Mouse (Mus musculus) kidney, adult 8-10 months (tissue): ENCODE data around the gene Syt14.
A peak's percentile ranks its signal among the peaks of the same experiment; 100 is the strongest.

Experiments used
- DNase-seq, 2 experiments: peaks; one replicate each; pipeline ENCODE4 v3.0.0; 2022

Syt14 gene

DNA sequence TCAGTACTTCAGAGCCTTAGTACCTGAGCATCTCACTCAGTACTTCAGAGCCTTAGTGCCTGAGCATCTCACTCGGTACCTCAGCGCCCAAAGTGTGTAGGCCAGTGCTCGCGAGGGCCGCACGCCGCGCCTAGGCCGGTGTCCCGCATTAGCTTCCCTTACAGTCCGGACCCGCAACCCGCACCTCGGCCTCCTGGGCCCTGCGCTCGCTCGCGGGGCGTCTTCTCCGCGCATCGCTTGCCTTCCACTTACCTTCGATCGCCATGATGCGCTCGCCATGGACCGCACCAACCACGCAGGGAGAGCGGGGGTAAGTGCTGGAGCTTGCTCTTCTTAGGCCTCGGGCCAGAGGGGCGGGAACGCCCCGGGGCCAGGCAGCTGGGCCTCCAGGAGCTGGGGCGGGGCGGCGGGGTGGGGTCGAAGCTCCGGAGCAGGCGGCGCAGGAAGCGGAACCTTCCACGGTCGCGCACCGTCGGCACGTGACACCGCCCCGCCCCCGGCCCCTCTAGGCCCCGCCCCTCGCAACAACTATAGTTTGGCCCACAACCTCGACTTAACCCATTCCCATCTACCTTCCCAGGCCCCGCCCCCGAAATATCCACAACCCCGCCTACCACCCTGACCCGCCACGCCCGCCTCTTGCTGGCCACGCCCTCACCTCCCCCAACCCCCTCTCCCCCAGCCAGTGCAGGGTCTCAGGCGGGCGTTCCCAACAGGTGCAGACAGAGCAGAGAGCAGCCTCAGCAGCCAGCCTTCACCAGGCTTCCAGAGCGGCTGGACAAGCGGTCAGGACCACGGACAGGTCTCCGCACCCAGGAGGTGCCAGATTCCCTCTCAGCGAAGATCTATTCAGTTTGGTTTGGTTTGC lies at the start of gene Syt14:
Syt14 (minus strand) TSS at position 405 of the 868 bp plus-strand sequence.
- peak; percentile 75 to 84 for DNase-seq

DNA sequence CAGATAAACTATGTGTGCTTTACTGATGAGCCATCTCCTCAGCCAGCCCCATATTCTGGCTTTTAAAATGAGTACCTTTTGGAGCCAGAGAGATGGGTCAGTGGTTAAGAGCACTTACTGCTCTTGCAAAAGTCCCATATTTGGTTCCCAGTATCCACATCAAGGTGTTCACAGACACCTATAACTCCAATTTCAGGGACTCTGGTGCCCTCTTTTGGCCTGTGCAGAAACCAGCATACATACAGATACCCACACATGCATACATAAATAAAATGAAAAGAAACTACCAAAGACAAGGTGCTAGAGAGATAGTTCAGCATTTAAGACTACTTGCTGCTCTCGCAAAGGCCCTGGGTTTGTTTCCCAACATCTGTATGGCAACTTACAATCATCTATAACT lies 48.4 kb upstream of the Syt14 start:
- DNase-seq = peak in 1 of 2 experiments; percentile 8

GRCm38 (mm10) chr1:193083051-193083450 lies 47.5 kb upstream of the Syt14 start:
- no peak for DNase-seq

DNA sequence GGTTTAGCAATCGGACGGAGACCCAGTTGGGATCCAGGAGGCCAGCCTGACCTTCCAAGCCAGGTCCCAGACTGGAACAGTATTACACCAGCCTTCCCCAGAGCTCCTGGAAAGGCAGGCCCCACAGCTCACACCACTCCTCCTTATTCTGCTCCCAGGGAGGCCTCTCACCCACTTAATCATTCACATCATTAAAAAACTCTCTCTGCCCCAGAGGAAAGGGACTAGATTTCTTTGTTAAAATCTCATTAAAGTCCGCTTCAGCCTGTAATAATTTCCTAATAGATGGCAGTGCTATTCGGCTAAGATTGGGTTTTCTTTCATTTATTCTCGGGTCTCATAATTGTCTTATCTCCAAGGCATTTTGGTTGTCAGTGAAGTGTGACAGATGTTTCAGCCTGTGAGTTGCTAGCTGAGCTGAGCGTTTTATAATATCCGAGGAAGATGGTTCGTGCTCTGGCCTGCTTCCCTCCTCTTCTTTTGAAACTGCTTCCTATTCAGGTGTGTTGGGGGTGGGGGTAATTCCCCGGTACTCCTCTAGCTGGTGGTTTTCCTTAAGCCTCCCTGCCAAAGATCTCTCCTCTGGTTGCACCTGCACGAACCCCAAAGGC lies 46.8 kb upstream of the Syt14 start:
- no peak for DNase-seq

GRCm38 (mm10) chr1:193062618-193063017 lies 27.0 kb upstream of the Syt14 start:
- DNase-seq = no peak

GRCm38 (mm10) chr1:193060167-193060566 lies 24.6 kb upstream of the Syt14 start:
- DNase-seq = no peak

- DNase-seq = no peak
Measured at GRCm38 (mm10) chr1:193059596-193059995, 24.0 kb upstream of the Syt14 start.

GRCm38 (mm10) chr1:193054401-193054800 lies 18.8 kb upstream of the Syt14 start:
- no peak for DNase-seq

DNA sequence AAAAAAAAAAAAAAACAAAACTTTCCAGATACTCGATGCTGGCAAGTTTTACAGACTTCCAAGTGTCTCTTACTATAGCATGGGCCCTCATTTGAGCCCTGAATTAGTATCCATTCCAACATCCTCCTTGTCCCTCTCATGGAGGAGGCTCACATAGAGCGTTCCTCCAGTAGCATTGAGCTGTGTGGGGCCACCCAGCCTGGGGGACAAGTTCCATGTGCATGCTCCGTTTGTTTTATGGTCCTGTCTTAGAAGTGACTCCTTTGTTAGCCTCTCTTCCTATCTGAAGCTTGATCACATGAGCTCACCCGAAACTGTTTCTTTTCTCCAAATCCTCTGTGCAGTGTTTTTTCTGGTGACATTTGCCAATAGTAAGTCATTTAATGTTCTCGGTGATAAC lies 17.5 kb upstream of the Syt14 start:
- no peak for DNase-seq

DNA sequence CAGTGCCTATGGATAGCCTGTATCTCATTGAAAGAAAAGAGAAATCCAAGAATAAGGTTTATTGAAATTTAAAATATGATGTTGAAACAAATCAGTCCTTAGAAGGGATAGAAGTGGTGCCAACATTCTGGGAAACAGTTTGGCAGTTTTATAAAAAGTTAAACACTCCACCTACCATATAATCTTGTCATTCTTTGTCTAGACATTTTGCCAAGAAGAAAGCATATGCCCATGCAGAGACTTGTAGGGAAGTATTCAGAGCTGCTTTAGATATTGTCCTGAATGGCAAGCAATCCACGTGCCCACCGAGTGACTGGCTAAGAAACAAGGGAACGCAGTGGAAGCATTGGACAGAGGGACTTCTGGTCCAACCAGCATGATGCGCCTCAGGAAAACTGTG lies 12.0 kb upstream of the Syt14 start:
- DNase-seq = no peak

- no peak for DNase-seq
Measured at GRCm38 (mm10) chr1:193042760-193043295, 7.3 kb upstream of the Syt14 start.

- DNase-seq = no peak
Measured at GRCm38 (mm10) chr1:193034951-193035370, 614 bp downstream of the Syt14 start.

GRCm38 (mm10) chr1:193024311-193024710 lies 11.3 kb downstream of the Syt14 start:
- peak in 1 of 2 experiments; percentile 34 for DNase-seq

DNA sequence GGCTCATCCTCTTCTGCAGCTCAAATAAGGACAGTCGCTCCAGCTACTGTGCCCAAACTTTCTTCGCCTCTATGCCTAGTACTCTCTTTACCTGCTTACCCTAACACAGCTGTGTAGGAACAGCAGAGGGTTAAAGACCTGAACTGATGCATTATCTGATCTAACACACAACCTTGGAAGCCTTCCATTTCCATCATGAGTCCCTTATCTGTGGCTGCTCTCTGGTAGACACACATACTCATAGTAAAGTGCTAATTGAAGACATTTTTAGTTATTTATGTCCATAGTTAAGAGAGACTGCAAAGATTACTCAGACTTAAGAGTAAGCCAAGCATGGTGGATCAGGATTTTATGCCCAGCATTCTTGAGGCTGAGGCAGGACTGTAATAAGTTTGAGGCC lies 23.2 kb downstream of the Syt14 start:
- no peak for DNase-seq

DNA sequence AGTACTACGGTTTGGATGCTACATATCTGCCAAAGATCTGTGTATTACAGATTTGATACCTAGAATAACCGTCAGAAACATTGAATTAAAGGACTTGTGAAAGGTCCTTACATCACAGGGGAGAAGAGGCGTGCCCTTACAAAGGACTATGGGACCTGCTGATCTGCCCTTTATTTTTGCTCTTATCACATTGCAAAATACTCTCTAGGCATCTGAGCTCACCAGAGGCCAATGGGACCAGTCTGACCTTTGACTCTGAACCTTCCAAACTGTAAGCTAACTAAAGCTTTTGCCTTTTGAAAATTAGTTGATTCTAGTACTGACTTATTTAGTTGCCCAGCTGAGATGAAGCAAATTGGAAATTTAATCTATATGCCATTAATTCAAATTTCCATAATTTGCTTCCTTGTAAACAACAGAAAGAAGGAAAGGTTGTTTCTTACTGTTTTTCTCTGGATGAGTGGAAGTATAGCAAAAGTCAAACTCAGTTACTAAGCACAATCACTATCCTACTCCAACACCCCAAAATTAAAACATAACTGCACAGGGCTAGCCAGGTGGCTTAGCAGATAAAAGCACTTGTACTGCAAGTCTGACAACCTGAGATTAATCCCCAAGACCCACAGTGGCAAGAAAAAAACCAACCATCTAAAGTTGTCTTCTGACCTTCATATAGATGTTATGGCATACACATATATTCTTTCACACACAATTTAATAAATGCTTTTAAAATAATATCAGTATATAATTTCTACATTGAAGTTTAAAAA lies 24.4 kb downstream of the Syt14 start:
- no peak for DNase-seq

DNA sequence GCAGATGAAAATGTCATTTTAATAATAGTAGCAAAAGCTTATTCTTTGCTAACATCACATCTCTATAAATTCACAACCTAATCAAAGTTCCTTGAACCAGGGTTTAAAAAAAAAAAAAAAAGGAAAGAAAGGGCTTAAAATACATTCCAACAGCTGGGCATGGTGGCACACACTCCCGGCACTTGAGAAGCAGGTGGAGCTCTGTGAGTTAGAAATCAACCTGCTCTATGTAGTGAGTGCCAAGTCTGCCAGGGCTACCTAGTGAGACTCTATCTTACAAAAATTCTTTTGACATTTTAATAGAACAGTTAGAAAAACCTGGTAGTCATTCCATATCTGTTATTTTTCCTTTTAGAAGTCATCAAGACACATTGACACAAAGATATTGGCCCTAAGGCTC lies 31.0 kb downstream of the Syt14 start:
- peak; percentile 11 to 12 for DNase-seq

DNA sequence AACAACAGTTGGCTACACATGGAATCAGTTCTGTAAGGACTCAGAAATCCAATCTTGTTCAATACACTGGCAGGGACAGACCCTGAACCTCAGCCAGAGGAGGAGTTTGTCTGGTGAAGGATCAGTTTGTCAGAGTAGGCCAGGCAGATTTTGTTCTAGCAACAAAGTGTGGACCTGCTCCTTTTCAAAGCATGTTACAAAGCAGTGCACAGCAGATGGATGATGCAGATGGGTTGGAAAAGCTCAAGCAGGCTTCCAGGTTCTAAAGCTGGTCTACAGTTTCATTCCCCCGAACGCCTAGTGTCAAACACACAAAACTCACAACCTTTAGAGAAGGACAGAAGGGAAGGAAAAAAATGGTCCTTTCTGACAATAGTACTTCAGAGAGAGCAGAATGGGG lies 31.6 kb downstream of the Syt14 start:
- DNase-seq = no peak

DNA sequence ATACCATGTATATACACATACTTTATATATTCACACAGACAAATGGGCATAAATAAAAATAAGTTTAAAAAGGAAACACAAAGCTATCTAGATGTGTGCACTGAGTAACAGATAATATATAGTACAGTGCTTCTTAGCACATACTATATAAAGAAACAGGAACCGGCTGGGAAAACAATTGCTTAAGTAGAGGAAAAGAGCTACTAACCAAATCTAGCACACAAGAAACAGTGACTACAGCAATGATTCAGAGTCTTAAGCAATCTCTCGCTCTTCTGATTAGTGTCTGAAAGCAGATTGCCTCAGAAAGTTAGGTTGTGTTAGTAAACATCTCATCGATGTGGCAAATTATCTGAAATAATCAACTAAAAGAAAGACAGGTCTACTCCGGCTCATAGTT lies 33.3 kb downstream of the Syt14 start:
- no peak for DNase-seq

GRCm38 (mm10) chr1:193001587-193001986 lies 34.0 kb downstream of the Syt14 start:
- no peak for DNase-seq

- no peak for DNase-seq
Measured at GRCm38 (mm10) chr1:193000908-193001307, 34.7 kb downstream of the Syt14 start.

DNA sequence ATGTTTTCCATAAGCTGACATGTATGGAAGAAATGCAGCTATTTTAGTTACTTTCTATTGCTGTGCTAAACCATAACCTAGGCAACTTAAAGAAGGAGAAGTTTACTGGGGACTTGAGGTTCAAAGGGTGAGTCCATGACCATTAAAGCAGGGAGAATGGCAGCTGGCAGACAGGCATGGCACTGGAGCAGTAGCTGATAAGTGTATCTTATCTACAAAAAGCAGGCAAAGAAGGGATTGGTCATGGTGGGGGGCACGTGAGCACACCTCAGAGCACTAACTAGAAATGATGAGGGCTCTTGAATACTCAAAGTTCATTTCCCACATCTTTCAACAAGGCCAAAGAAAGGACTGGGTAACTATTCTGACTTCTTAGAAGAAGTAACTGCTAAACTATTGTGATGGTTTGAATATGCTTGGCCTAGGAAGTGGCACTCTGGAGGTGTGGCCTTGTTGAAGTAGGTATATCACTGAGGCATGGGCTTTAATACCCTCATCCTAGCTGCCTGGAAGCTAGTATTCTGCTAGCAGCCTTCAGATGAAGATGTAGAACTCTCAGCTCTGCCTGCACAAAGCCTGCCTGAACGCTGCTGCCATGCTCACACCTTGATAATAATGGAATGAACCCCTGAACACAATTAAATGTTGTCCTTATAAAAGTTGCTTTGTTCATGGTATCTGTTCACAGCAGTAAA lies 41.2 kb downstream of the Syt14 start:
- no peak for DNase-seq

- DNase-seq = no peak
Measured at GRCm38 (mm10) chr1:192993491-192993890, 42.1 kb downstream of the Syt14 start.

DNA sequence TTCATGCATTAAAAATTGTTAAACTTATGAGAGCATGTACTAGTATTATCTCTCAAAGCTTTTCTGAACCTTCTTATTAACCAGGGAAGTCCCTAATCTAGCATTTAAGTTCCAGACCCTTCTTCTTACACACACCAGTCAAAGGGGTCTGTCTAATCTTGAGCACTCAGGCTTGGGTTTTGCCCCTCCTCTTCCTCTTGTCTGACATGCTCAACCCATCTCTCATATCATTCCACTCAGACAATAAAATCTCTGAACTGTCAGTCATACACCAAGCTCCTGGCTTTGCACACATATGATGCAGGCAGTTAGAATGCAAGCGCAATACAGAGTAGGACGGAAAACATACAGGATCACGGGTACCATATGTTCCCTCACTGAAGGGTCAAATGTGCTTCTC lies 48.4 kb downstream of the Syt14 start:
- DNase-seq = no peak
